Mouse (Mus musculus) T-cell, adult 2 months (primary cell): Measurements from ENCODE around the gene Spin2g.
"Not testable (repeated sequence)": the region's sequence is repeated elsewhere in the genome, so short reads cannot be mapped to it uniquely, and the experiment has no call there.

Source experiments
- DNase-seq: peaks from one replicate; pipeline ENCODE4 v3.0.0; 2022; ENCODE audit warnings: low spot score

Spin2g gene

DNA sequence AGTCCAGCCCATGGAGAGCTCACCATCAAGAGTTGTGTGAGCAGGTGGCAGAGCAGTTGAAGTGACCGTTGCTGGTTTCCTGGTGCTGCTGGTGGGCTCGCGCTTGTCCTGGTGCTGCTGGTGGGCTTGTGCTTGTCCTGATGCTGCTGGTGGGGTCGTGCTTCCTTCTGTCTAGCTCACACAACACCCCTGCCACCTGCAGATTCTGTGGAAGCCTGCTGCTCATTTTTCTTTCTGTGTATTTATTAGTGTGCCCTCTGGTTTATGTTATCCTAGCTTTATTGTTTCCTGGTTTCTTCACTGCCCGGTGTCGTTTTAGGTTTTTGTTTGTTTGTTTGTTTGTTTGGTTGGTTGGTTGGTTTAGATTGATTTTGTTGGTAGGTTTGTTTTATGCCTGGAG lies at the start of gene Spin2g:
Gene Spin2g, minus strand, starts transcription at position 101 of the 400 bp plus-strand sequence.
- DNase-seq, result not testable (repeated sequence)
